Comparison of ENCODE assay signal across 10 mouse cellular contexts in genomic region chr17:8461568-8461967, GRCm38 (mm10). TPM values are rescaled to one million over a fixed set of nuclear protein-coding genes. Genes with fewer than 3 reads are reported as not detected.
DNase-seq lines count a peak whose midpoint lies in the region; ATAC-seq and TF ChIP-seq lines count a peak whose summit lies in the region.
"Had no signal": no experiment of that assay in that cellular context is flagged by ENCODE, and none has a peak within 500 bp of the region (broad histone marks: within the 10 kb centered on the region; RNA-seq: fewer than 3 reads in every experiment).

No protein-coding gene starts in this region.

- no peaks in the 10 kb centered on the region for H3K9me3 ChIP-seq in limb, embryonic 11.5 days (ENCODE audit: control insufficient read depth, low read length)
- no peaks in the 10 kb centered on the region for H3K9me3 ChIP-seq in stomach, postnatal 0 days (ENCODE audit: control insufficient read depth, low read length)
- H3K9me3 ChIP-seq: heart, embryonic 13.5 days had no signal

- H3K9ac ChIP-seq in limb, embryonic 11.5 days (ENCODE audit: low read length) = no peak overlapping the region
- H3K9ac ChIP-seq in stomach, postnatal 0 days (ENCODE audit: low read length) = no peak overlapping the region
- H3K9ac ChIP-seq: heart, embryonic 13.5 days had no signal

- no peak for ATAC-seq in limb, embryonic 11.5 days (ENCODE audit: insufficient number of reproducible peaks, low FRiP score, low TSS enrichment, low read depth)
- no peak for ATAC-seq in stomach, postnatal 0 days (ENCODE audit: low FRiP score, low TSS enrichment)

- peaks cover 2% of the 10 kb centered on the region; the same call in 1 of the 2 replicates for H3K27me3 ChIP-seq in limb, embryonic 11.5 days (ENCODE audit: control insufficient read depth, insufficient read depth, low read length)
- no peaks in the 10 kb centered on the region for H3K27me3 ChIP-seq in stomach, postnatal 0 days (ENCODE audit: control insufficient read depth, insufficient read depth, low read length)

- no peak overlapping the region for H3K4me3 ChIP-seq in limb, embryonic 11.5 days (ENCODE audit: low read depth, low read length)
- no peak overlapping the region for H3K4me3 ChIP-seq in stomach, postnatal 0 days (ENCODE audit: low read depth, low read length)
- H3K4me3 ChIP-seq: heart, embryonic 13.5 days had no signal

- TF ChIP-seq CTCF in stomach, postnatal 0 days (IDR thresholded peaks at IDR 0.05; ENCODE audit: low read depth) = peak; percentile 83

- H3K36me3 ChIP-seq in limb, embryonic 11.5 days (ENCODE audit: control insufficient read depth, insufficient read depth, low read length) = no peaks in the 10 kb centered on the region
- no peaks in the 10 kb centered on the region for H3K36me3 ChIP-seq in stomach, postnatal 0 days (ENCODE audit: control insufficient read depth, insufficient read depth, low read length)
- H3K36me3 ChIP-seq: heart, embryonic 13.5 days had no signal

- peak; percentile 28 to 68 for DNase-seq in adrenal gland, adult (ENCODE audit: inconsistent age in 2 of 2, low spot score in 1 of 2)
- DNase-seq in adrenal gland, adult 8-10 months = no peak
- DNase-seq in layer of hippocampus, adult 11-12 months (ENCODE audit: low spot score) = peak; percentile 33
- DNase-seq in layer of hippocampus, adult 9-10 months (ENCODE audit: low spot score) = no peak
- peak; percentile 75 for DNase-seq in NIH3T3 (ENCODE audit: low read depth)
- peak; percentile 42 for DNase-seq in embryo, embryonic 11.5 days (ENCODE audit: low read depth, low spot score)
- peak; percentile 78 for DNase-seq in limb, embryonic 11.5 days (ENCODE audit: low spot score)
- peak; percentile 70 for DNase-seq in stomach, postnatal 0 days (ENCODE audit: low spot score)

- 4% methylated on average over 4 of the region's 4 CpGs for WGBS in limb, embryonic 11.5 days
- 10% methylated on average over 4 of the region's 4 CpGs for WGBS in stomach, postnatal 0 days

- H3K4me1 ChIP-seq in limb, embryonic 11.5 days (ENCODE audit: control insufficient read depth, insufficient read depth, low read length) = no peaks in the 10 kb centered on the region
- H3K4me1 ChIP-seq in stomach, postnatal 0 days (replicated peaks; ENCODE audit: control insufficient read depth, insufficient read depth) = no peaks in the 10 kb centered on the region

- no peak overlapping the region for H3K27ac ChIP-seq in limb, embryonic 11.5 days (replicated peaks; ENCODE audit: low read depth, low read length)
- no peak overlapping the region for H3K27ac ChIP-seq in stomach, postnatal 0 days (replicated peaks)
- H3K27ac ChIP-seq: heart, embryonic 13.5 days had no signal

- no peak for TF ChIP-seq EP300 in stomach, postnatal 0 days (optimal IDR thresholded peaks at IDR 0.05)

- H3K4me2 ChIP-seq in limb, embryonic 11.5 days (ENCODE audit: low read depth, severe bottlenecking) = no peak overlapping the region
- no peak overlapping the region for H3K4me2 ChIP-seq in stomach, postnatal 0 days (replicated peaks; ENCODE audit: low read depth)
- H3K4me2 ChIP-seq: heart, embryonic 13.5 days had no signal

RNA-seq across cellular contexts. Expression of gene T, which starts 27.3 kb away (rescaled TPM):
- not detected for total RNA-seq in adrenal gland, adult 8-10 months (2022)
- polyA plus RNA-seq in limb, embryonic 11.5 days (2014; fragmentation: Nextera tagmentation; extraction: Ambion mirVana) = 1.1 and 1.5 TPM in 2 replicates
- not detected in 2 replicates for polyA plus RNA-seq in stomach, postnatal 0 days (2015; fragmentation: Nextera tagmentation; extraction: Ambion mirVana)
- polyA plus RNA-seq: C2C12 had no signal

Comparison
In these comparisons a context has a peak if more than half of its experiments do, and no peak if none do; other contexts are left out.
1. DNase-seq: peak in adrenal gland, adult (2 of 2), layer of hippocampus, adult 11-12 months (single experiment), NIH3T3 (single experiment), embryo, embryonic 11.5 days (single experiment), limb, embryonic 11.5 days (single experiment) and stomach, postnatal 0 days (single experiment); none in adrenal gland, adult 8-10 months (single experiment) and layer of hippocampus, adult 9-10 months (single experiment).